Mouse (Mus musculus): ENCODE results near the gene Gm12184. TPM values are rescaled to one million over a fixed set of nuclear protein-coding genes. Genes with fewer than 3 reads are reported as not detected.
A peak's percentile ranks its signal among the peaks of the same experiment; 100 is the strongest.
"Not testable (repeated sequence)": the region's sequence is repeated elsewhere in the genome, so short reads cannot be mapped to it uniquely, and the experiment has no call there.

The Gm12184 gene
- polyA plus RNA-seq, 1 experiment from 2014 or later, result 6.8 TPM

GRCm38 (mm10) chr11:48831273-48831672 is 4.8 kb upstream of the Gm12184 start:
- ATAC-seq (ENCODE audit: low FRiP score), result no peak
- WGBS, result 88% methylated on average over 2 of the region's 2 CpGs
- no peaks in the 10 kb centered on the region for H3K9me3 ChIP-seq

GRCm38 (mm10) chr11:48830279-48830678 is 3.8 kb upstream of the Gm12184 start:
- Histone ChIP-seq H3K36me3 (replicated peaks) (no peaks in the 10 kb centered on the region), H3K4me2 (no peak overlapping the region), H3K27ac (no peak overlapping the region), H3K27me3 (peaks cover 13% of the 10 kb centered on the region; the same call in 1 of the 2 replicates), H3K9ac (no peak overlapping the region), H3K9me3 (no peaks in the 10 kb centered on the region), H3K4me3 (replicated peaks) (no peak overlapping the region), H3K4me1 (peaks cover 2% of the 10 kb centered on the region)
- 79% methylated on average over 2 of the region's 2 CpGs for WGBS
- ATAC-seq (ENCODE audit: low FRiP score), result no peak

More at GRCm38 (mm10) chr11:48831273-48831672, 4.8 kb upstream of the Gm12184 start:
- Histone ChIP-seq H3K4me1 (peaks cover 2% of the 10 kb centered on the region), H3K9ac (no peak overlapping the region), H3K27me3 (peaks cover 22% of the 10 kb centered on the region), H3K27ac (no peak overlapping the region), H3K4me2 (no peak overlapping the region), H3K4me3 (replicated peaks) (no peak overlapping the region), H3K36me3 (replicated peaks) (no peaks in the 10 kb centered on the region)

GRCm38 (mm10) chr11:48827926-48828325 is 1.5 kb upstream of the Gm12184 start:
- H3K36me3 ChIP-seq (replicated peaks), result no peaks in the 10 kb centered on the region
- no peak overlapping the region for H3K4me2 ChIP-seq
- no peak overlapping the region for H3K27ac ChIP-seq
- ATAC-seq (ENCODE audit: low FRiP score), result no peak
- H3K9me3 ChIP-seq, result no peaks in the 10 kb centered on the region
- peaks cover 24% of the 10 kb centered on the region for H3K27me3 ChIP-seq
- no peak overlapping the region for H3K9ac ChIP-seq
- WGBS, result 78% methylated on average over 6 of the region's 6 CpGs
- H3K4me1 ChIP-seq, result peaks cover 12% of the 10 kb centered on the region
- no peak overlapping the region for H3K4me3 ChIP-seq (replicated peaks)

- Histone ChIP-seq H3K27me3 (peaks cover 29% of the 10 kb centered on the region), H3K4me1 (peaks cover 12% of the 10 kb centered on the region), H3K4me2 (peak overlapping the region; percentile 58), H3K4me3 (replicated peaks) (peak overlapping the region; percentile 43), H3K9ac (peak overlapping the region; percentile 50; the same call in 1 of the 2 replicates), H3K27ac (0 out of 2 replicates have a peak overlapping the region, but pooled peaks have one; percentile 50), H3K36me3 (replicated peaks) (no peaks in the 10 kb centered on the region), H3K9me3 (no peaks in the 10 kb centered on the region)
- WGBS, result 2% methylated on average over 6 of the region's 6 CpGs
- ATAC-seq (ENCODE audit: low FRiP score), result no peak; the same call in 1 of the 2 replicates
Observed at GRCm38 (mm10) chr11:48826752-48827096, 269 bp upstream of the Gm12184 start.

- Histone ChIP-seq H3K9me3 (no peaks in the 10 kb centered on the region), H3K4me1 (peaks cover 12% of the 10 kb centered on the region), H3K4me3 (replicated peaks) (peak overlapping the region; percentile 41), H3K9ac (no peak overlapping the region), H3K27ac (no peak overlapping the region), H3K36me3 (replicated peaks) (no peaks in the 10 kb centered on the region), H3K27me3 (peaks cover 29% of the 10 kb centered on the region), H3K4me2 (peak overlapping the region; percentile 60)
- ATAC-seq (ENCODE audit: low FRiP score), result no peak
- WGBS, result 4% methylated on average over 22 of the region's 22 CpGs
Observed at GRCm38 (mm10) chr11:48824311-48824830, 2.1 kb downstream of the Gm12184 start.

- H3K4me1 ChIP-seq, result peaks cover 12% of the 10 kb centered on the region
- H3K27me3 ChIP-seq, result peaks cover 24% of the 10 kb centered on the region
- H3K9ac ChIP-seq, result no peak overlapping the region
- under 1% methylated on average over 15 of the region's 15 CpGs for WGBS
- peak overlapping the region; percentile 41 for H3K4me3 ChIP-seq (replicated peaks)
- no peaks in the 10 kb centered on the region for H3K36me3 ChIP-seq (replicated peaks)
- H3K4me2 ChIP-seq, result peak overlapping the region; percentile 60
- no peak overlapping the region for H3K27ac ChIP-seq
- H3K9me3 ChIP-seq, result no peaks in the 10 kb centered on the region
- no peak for ATAC-seq (ENCODE audit: low FRiP score)
Observed at GRCm38 (mm10) chr11:48823536-48823972, 2.9 kb downstream of the Gm12184 start.

- peaks cover 24% of the 10 kb centered on the region for H3K27me3 ChIP-seq
- peak overlapping the region; percentile 60 for H3K4me2 ChIP-seq
- peak overlapping the region; percentile 41; the same call in 1 of the 2 replicates for H3K4me3 ChIP-seq (replicated peaks)
- no peaks in the 10 kb centered on the region for H3K9me3 ChIP-seq
- H3K4me1 ChIP-seq, result peaks cover 12% of the 10 kb centered on the region
- ATAC-seq (ENCODE audit: low FRiP score), result no peak
- no peak overlapping the region for H3K27ac ChIP-seq
- no peaks in the 10 kb centered on the region for H3K36me3 ChIP-seq (replicated peaks)
- WGBS, result 34% methylated on average over 14 of the region's 14 CpGs
- no peak overlapping the region for H3K9ac ChIP-seq
Observed at GRCm38 (mm10) chr11:48822768-48823512, 3.5 kb downstream of the Gm12184 start.

GRCm38 (mm10) chr11:48821299-48821698 is 5.2 kb downstream of the Gm12184 start:
- H3K4me3 ChIP-seq (replicated peaks); H3K9ac ChIP-seq; H3K9me3 ChIP-seq; H3K36me3 ChIP-seq (replicated peaks); H3K4me2 ChIP-seq; ATAC-seq (ENCODE audit: low FRiP score); H3K27ac ChIP-seq: not testable (repeated sequence)
- H3K4me1 ChIP-seq, result peaks cover 10% of the 10 kb centered on the region
- 80% methylated on average over 14 of the region's 14 CpGs for WGBS
- peaks cover 19% of the 10 kb centered on the region for H3K27me3 ChIP-seq

- Histone ChIP-seq H3K4me1 (peaks cover 20% of the 10 kb centered on the region), H3K27me3 (peaks cover 19% of the 10 kb centered on the region), H3K36me3 (replicated peaks) (peaks cover 3% of the 10 kb centered on the region; the same call in 1 of the 2 replicates), H3K27ac (no peak overlapping the region), H3K9me3 (no peaks in the 10 kb centered on the region), H3K4me2 (no peak overlapping the region), H3K9ac (no peak overlapping the region), H3K4me3 (replicated peaks) (no peak overlapping the region)
- ATAC-seq (ENCODE audit: low FRiP score), result no peak
Observed at GRCm38 (mm10) chr11:48820308-48820674, 6.2 kb downstream of the Gm12184 start.

GRCm38 (mm10) chr11:48819614-48820307 is 6.7 kb downstream of the Gm12184 start:
- ATAC-seq (ENCODE audit: low FRiP score), result no peak
- no peaks in the 10 kb centered on the region for H3K9me3 ChIP-seq
- H3K27ac ChIP-seq, result no peak overlapping the region
- peaks cover 16% of the 10 kb centered on the region for H3K27me3 ChIP-seq
- no peak overlapping the region for H3K4me3 ChIP-seq (replicated peaks)
- WGBS, result 77% methylated on average over 7 of the region's 7 CpGs
- H3K9ac ChIP-seq, result no peak overlapping the region
- no peak overlapping the region for H3K4me2 ChIP-seq
- peaks cover 6% of the 10 kb centered on the region; the same call in 1 of the 2 replicates for H3K36me3 ChIP-seq (replicated peaks)
- peaks cover 26% of the 10 kb centered on the region for H3K4me1 ChIP-seq

GRCm38 (mm10) chr11:48818346-48818745 is 8.1 kb downstream of the Gm12184 start:
- H3K4me1 ChIP-seq, result peaks cover 23% of the 10 kb centered on the region
- no peaks in the 10 kb centered on the region for H3K9me3 ChIP-seq
- peak overlapping the region; percentile 91 for H3K4me2 ChIP-seq
- H3K4me3 ChIP-seq (replicated peaks), result peak overlapping the region; percentile 86
- whole genome bisulfite sequencing, result under 1% methylated on average over 16 of the region's 16 CpGs
- no peak for ATAC-seq (ENCODE audit: low FRiP score)
- peaks cover 5% of the 10 kb centered on the region for H3K27me3 ChIP-seq
- no peak overlapping the region for H3K27ac ChIP-seq
- peaks cover 7% of the 10 kb centered on the region for H3K36me3 ChIP-seq (replicated peaks)
- H3K9ac ChIP-seq, result peak overlapping the region; percentile 80; the same call in 1 of the 2 replicates

- H3K27ac ChIP-seq, result peak overlapping the region; percentile 94
- ATAC-seq (ENCODE audit: low FRiP score), result 0 out of 2 replicates have a peak, but pooled peaks have one; percentile 4
- H3K9me3 ChIP-seq, result no peaks in the 10 kb centered on the region
- peaks cover 11% of the 10 kb centered on the region for H3K36me3 ChIP-seq (replicated peaks)
- WGBS, result 8% methylated on average over 9 of the region's 9 CpGs
- H3K9ac ChIP-seq, result peak overlapping the region; percentile 80
- H3K27me3 ChIP-seq, result peaks cover 4% of the 10 kb centered on the region
- H3K4me2 ChIP-seq, result peak overlapping the region; percentile 91
- H3K4me1 ChIP-seq, result peaks cover 23% of the 10 kb centered on the region
- peak overlapping the region; percentile 86 for H3K4me3 ChIP-seq (replicated peaks)
Observed at GRCm38 (mm10) chr11:48817794-48818193, 8.7 kb downstream of the Gm12184 start.

Measured in forebrain, embryonic 12.5 days (tissue).